Mouse (Mus musculus) intestine, embryonic 16.5 days (tissue): ENCODE data around the gene Gm20388. TPM values are rescaled to one million over a fixed set of nuclear protein-coding genes. Genes with fewer than 3 reads are reported as not detected.

ENCODE experiments used
- ATAC-seq: fragments of 200-750 bp; cut with Nextera tagmentation; 2 replicates; pipeline ENCODE4 v1.8.0; 2017; ENCODE audit warnings: moderate TSS enrichment, moderate library complexity
- H3K27ac ChIP-seq: fragments of 300-500 bp; sonication (generic); 2 replicates; pipeline ENCODE4 v1.5.1; 2014; ENCODE audit warnings: mild to moderate bottlenecking, low read length
- H3K27me3 ChIP-seq: fragments of 300-500 bp; sonication (generic); replicated peaks from 2 replicates; pipeline ENCODE4 v1.6.1; 2014; ENCODE audit warnings: low read length, control low read depth, mixed read lengths; ENCODE audit not compliant: control insufficient read depth, insufficient read depth
- H3K36me3 ChIP-seq: fragments of 300-500 bp; sonication (generic); 2 replicates; pipeline ENCODE4 v1.6.1; 2014; ENCODE audit warnings: low read length, control low read depth; ENCODE audit not compliant: control insufficient read depth, insufficient read depth
- H3K4me1 ChIP-seq: fragments of 300-500 bp; sonication (generic); 2 replicates; pipeline ENCODE4 v1.6.1; 2014; ENCODE audit warnings: low read length, control low read depth, mixed read lengths; ENCODE audit not compliant: control insufficient read depth, insufficient read depth
- H3K4me2 ChIP-seq: fragments of 300-500 bp; sonication (generic); 2 replicates; pipeline ENCODE4 v1.6.1; 2014; ENCODE audit warnings: low read depth, low read length, control low read depth
- H3K4me3 ChIP-seq: fragments of 300-500 bp; sonication (generic); 2 replicates; pipeline ENCODE4 v1.5.1; 2014; ENCODE audit warnings: mild to moderate bottlenecking, low read length
- H3K9ac ChIP-seq: fragments of 300-500 bp; sonication (generic); 2 replicates; pipeline ENCODE4 v1.6.1; 2014; ENCODE audit warnings: low read depth, low read length
- H3K9me3 ChIP-seq: fragments of 300-500 bp; sonication (generic); 2 replicates; pipeline ENCODE4 v1.6.1; 2016; ENCODE audit warnings: low read length, control low read depth; ENCODE audit not compliant: control insufficient read depth
- WGBS: fragments of 180-500 bp; shearing (Covaris S2); extraction: QIAGEN DNeasy Blood & Tissue Kit; methylation state at CpG from one replicate; pipeline ENCODE4 v1.1.7; 2014; 5-methylcytosine and 5-hydroxymethylcytosine counted together
- polyA plus RNA-seq: library from polyadenylated mRNA; unstranded; fragments of >200 nt; fragmentation: Nextera tagmentation; extraction: Ambion mirVana; gene quantifications from 2 replicates; pipeline ENCODE4 v1.2.1, GENCODE M21; 2015

The Gm20388 gene
- polyA plus RNA-seq, 1 experiment from 2014 or later, result 5.8 TPM

DNA sequence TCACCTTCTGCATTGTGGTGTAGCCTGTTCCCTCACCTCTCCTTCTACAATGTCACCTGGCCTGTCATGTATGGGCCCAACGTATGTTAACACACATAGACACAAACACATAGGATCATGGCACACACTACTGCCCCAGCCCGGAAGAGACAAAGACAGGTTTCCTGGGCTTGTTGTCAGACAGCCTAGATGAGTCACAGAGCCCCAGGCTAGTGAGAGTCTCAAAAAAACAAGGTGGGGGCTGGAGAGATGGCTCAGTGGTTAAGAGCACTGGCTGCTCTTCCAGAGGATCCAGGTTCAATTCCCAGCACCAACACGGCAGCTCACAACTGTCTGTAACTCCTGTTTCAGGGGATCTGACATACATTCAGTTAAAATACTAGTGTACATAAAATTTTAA is 2967.6 kb downstream of the Gm20388 start:
- H3K9me3 ChIP-seq, result no peaks in the 10 kb centered on the region
- no peak for ATAC-seq
- H3K36me3 ChIP-seq, result peaks cover 11% of the 10 kb centered on the region
- H3K4me1 ChIP-seq, result no peaks in the 10 kb centered on the region
- H3K27me3 ChIP-seq, result no peaks in the 10 kb centered on the region
- WGBS, result 83% methylated on average over 3 of the region's 3 CpGs
- no peak overlapping the region for H3K27ac ChIP-seq
- no peak overlapping the region for H3K9ac ChIP-seq
- H3K4me3 ChIP-seq, result no peak overlapping the region
- no peak overlapping the region for H3K4me2 ChIP-seq

DNA sequence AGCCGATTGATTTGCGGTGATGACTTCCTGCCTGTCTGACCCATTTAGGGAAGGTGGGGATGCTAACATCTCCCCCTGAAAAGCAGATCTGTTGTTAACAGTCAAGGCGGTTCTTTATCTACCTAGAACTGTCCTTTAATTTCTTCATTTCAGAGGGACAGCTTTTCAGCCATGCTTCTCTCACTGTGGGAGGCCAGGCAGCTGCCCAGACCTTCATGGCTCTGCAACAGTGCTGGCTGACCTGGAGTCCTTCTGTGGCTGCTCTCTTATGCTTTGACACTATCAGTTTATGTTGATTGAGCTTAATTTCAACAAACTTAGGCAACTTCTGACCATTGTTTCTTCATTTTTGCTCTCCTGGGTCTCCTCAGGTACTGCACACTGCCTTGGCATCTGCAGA is 2969.7 kb downstream of the Gm20388 start:
- Histone ChIP-seq H3K36me3 (peaks cover 23% of the 10 kb centered on the region), H3K4me3 (no peak overlapping the region), H3K9ac (no peak overlapping the region), H3K27me3 (no peaks in the 10 kb centered on the region), H3K9me3 (no peaks in the 10 kb centered on the region), H3K4me2 (no peak overlapping the region), H3K4me1 (no peaks in the 10 kb centered on the region), H3K27ac (no peak overlapping the region)
- 37% methylated on average over 3 of the region's 3 CpGs for WGBS
- ATAC-seq, result no peak

DNA sequence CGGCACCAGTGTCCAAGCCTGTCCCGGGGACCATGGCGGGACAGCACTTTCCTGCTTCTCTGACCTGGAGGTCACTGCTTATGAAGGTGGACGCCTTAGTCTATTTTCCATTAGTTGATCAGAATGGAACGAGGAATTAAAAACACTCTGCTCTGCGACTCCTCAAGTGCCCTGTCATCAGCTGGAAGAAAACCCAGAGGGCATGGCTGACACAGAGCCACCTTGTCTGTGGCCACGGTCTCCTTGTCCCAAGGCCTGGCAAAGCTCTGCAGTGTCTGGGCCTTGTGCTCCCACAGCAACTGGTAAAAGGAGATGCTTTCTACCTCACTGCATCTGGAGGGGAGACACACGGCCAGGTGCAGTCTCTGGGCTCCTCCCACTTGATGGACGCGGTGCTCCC is 2973.0 kb downstream of the Gm20388 start:
- Histone ChIP-seq H3K4me3 (no peak overlapping the region), H3K36me3 (peaks cover 47% of the 10 kb centered on the region), H3K9me3 (no peaks in the 10 kb centered on the region), H3K27me3 (no peaks in the 10 kb centered on the region), H3K27ac (no peak overlapping the region), H3K4me1 (no peaks in the 10 kb centered on the region), H3K4me2 (no peak overlapping the region), H3K9ac (no peak overlapping the region)
- ATAC-seq, result no peak
- 85% methylated on average over 10 of the region's 10 CpGs for WGBS

DNA sequence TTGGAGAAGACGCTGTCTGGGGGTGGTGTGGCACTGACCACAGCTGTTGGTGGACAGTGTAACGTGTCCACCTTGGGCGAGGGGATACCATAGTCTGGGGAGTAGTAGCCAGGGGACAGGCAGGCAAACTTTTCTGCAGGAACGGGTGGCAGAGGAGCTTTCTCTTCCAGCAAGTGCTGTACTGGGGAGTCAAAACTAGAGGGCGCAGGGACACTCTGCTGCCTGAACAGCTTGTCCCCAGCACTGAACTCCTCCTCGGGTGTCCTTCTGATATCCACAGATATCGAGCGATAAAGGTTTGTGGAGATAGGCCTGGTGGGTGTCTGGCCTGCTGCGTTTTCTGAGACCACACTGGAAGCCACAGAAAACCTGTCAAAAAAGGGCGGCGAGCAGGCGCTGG is 2980.8 kb downstream of the Gm20388 start:
- Histone ChIP-seq H3K4me1 (no peaks in the 10 kb centered on the region), H3K9ac (no peak overlapping the region), H3K36me3 (peaks cover 49% of the 10 kb centered on the region), H3K4me2 (no peak overlapping the region), H3K27ac (no peak overlapping the region), H3K4me3 (no peak overlapping the region), H3K9me3 (no peaks in the 10 kb centered on the region), H3K27me3 (no peaks in the 10 kb centered on the region)
- WGBS, result 88% methylated on average over 12 of the region's 12 CpGs
- no peak for ATAC-seq

DNA sequence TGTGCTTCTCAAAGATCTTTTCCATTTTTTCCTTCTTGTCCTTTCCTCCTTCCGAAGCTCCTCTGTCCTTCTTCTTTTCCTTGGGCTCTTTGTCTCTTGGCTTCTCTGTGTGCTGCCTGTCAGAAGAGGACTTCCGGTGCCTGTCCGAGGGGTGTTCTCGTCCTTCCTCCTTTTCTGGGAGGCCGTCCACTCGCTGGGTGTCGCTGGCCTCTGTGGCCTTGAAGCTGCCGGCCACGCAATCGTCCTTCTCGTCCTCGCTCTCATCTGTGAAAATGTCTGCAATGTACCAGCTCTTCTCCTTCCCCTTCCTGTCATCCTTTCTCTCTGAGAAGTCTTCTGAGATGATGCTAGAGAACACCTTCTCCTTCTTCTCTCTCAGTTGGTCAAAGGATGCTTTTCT is 2982.8 kb downstream of the Gm20388 start:
- Histone ChIP-seq H3K9me3 (no peaks in the 10 kb centered on the region), H3K36me3 (peaks cover 37% of the 10 kb centered on the region), H3K9ac (no peak overlapping the region), H3K27ac (no peak overlapping the region), H3K4me2 (no peak overlapping the region), H3K4me1 (no peaks in the 10 kb centered on the region), H3K27me3 (no peaks in the 10 kb centered on the region), H3K4me3 (no peak overlapping the region)
- no peak for ATAC-seq
- WGBS, result 84% methylated on average over 12 of the region's 12 CpGs

DNA sequence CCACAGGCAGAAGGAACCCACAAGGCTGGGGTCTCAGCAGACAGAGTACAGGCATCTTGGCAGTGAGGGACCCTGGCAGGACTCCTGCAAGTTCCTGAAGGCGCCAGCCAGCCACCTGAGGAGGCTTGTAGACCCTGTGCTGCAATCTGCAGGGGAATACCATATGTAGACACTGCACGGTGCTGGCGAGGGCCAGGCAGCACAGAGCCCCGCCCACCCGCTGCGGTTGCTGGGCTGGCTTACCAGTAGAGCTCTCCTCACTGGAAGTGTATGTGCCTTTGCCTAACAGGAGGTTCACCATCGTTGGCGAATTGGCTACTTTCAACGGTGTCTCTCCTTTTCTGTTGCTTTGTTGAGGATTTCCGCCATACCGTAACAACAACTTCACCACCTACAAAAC is 2985.7 kb downstream of the Gm20388 start:
- no peak overlapping the region for H3K27ac ChIP-seq
- WGBS, result 90% methylated on average over 11 of the region's 11 CpGs
- no peak for ATAC-seq

DNA sequence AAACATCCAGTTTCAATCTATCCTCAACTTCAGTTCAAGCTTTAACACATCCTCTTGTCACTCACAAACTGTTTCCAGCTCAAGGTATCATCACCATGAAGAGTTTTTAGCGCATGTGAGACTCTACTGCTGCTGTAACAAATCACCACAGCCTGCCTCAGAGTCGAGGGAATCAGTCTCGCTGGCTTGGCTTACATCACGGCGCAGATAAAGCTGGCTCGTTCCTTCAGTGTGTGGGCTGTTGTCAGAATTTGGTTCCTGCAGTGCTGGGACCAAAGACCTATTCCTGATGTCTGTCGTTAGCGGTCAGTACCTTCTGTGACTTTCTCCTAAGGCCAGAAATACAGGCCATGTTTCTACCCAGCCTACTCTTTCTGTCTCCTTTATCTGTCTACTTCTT is 2986.6 kb downstream of the Gm20388 start:
- H3K4me3 ChIP-seq, result no peak overlapping the region
- peaks cover 14% of the 10 kb centered on the region for H3K36me3 ChIP-seq
- H3K9ac ChIP-seq, result no peak overlapping the region
- WGBS, result 93% methylated on average over 8 of the region's 8 CpGs
- H3K27ac ChIP-seq, result no peak overlapping the region
- no peak overlapping the region for H3K4me2 ChIP-seq
- H3K27me3 ChIP-seq, result no peaks in the 10 kb centered on the region
- H3K4me1 ChIP-seq, result no peaks in the 10 kb centered on the region
- no peaks in the 10 kb centered on the region for H3K9me3 ChIP-seq
- ATAC-seq, result no peak

More for the DNA sequence above, 2985.7 kb downstream of the Gm20388 start:
- no peak overlapping the region for H3K4me3 ChIP-seq
- H3K27me3 ChIP-seq, result no peaks in the 10 kb centered on the region
- peaks cover 14% of the 10 kb centered on the region for H3K36me3 ChIP-seq
- no peaks in the 10 kb centered on the region for H3K4me1 ChIP-seq
- no peaks in the 10 kb centered on the region for H3K9me3 ChIP-seq
- H3K9ac ChIP-seq, result no peak overlapping the region
- no peak overlapping the region for H3K4me2 ChIP-seq

GRCm38 (mm10) chr8:122898018-122898417 is 2987.4 kb downstream of the Gm20388 start:
- no peaks in the 10 kb centered on the region for H3K27me3 ChIP-seq
- H3K27ac ChIP-seq, result no peak overlapping the region
- WGBS, result 85% methylated on average over 4 of the region's 4 CpGs
- H3K4me1 ChIP-seq, result no peaks in the 10 kb centered on the region
- no peak overlapping the region for H3K9ac ChIP-seq
- no peak for ATAC-seq
- no peak overlapping the region for H3K4me2 ChIP-seq
- H3K4me3 ChIP-seq, result no peak overlapping the region
- no peaks in the 10 kb centered on the region for H3K9me3 ChIP-seq
- H3K36me3 ChIP-seq, result peaks cover 14% of the 10 kb centered on the region

- Histone ChIP-seq H3K9ac (no peak overlapping the region), H3K27me3 (no peaks in the 10 kb centered on the region), H3K4me2 (no peak overlapping the region), H3K9me3 (no peaks in the 10 kb centered on the region), H3K36me3 (peaks cover 14% of the 10 kb centered on the region), H3K27ac (no peak overlapping the region), H3K4me3 (no peak overlapping the region), H3K4me1 (no peaks in the 10 kb centered on the region)
- no peak for ATAC-seq
- WGBS, result 89% methylated on average over 12 of the region's 12 CpGs
Observed at GRCm38 (mm10) chr8:122898473-122898872, 2987.8 kb downstream of the Gm20388 start.

DNA sequence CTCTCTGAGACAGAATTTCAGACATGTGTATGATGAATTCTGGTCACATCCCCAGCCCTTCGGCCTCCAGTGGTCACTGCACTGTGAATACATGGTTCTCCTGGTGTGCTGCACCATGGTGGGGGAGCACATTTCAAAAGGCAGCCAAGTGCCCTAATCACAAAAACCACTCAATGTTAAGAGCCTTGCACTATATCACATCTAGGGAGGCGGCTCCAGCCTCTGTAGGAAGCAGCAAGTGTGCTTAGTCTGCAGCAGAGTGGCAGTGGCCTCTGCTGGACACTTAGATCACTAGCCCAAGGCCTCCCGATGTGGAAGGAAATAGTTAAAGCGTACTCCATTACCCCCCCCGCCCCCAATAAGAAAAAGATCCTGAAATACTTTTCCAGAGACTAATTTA is 2988.4 kb downstream of the Gm20388 start:
- no peak overlapping the region for H3K27ac ChIP-seq
- H3K27me3 ChIP-seq, result no peaks in the 10 kb centered on the region
- no peaks in the 10 kb centered on the region for H3K4me1 ChIP-seq
- H3K4me3 ChIP-seq, result no peak overlapping the region
- peaks cover 14% of the 10 kb centered on the region for H3K36me3 ChIP-seq
- H3K9me3 ChIP-seq, result no peaks in the 10 kb centered on the region
- no peak overlapping the region for H3K4me2 ChIP-seq
- WGBS, result 67% methylated on average over 5 of the region's 5 CpGs
- H3K9ac ChIP-seq, result no peak overlapping the region
- ATAC-seq, result no peak
